Mouse (Mus musculus): ENCODE data around the gene Syt14.

DNA sequence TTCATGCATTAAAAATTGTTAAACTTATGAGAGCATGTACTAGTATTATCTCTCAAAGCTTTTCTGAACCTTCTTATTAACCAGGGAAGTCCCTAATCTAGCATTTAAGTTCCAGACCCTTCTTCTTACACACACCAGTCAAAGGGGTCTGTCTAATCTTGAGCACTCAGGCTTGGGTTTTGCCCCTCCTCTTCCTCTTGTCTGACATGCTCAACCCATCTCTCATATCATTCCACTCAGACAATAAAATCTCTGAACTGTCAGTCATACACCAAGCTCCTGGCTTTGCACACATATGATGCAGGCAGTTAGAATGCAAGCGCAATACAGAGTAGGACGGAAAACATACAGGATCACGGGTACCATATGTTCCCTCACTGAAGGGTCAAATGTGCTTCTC lies 48.4 kb downstream of the Syt14 start:
- no peak for TF ChIP-seq POLR2A (IDR thresholded peaks at IDR 0.05; ENCODE audit: borderline replicate concordance, extremely low read depth, low read depth, low read length)
- TF ChIP-seq CTCF (IDR thresholded peaks at IDR 0.05; ENCODE audit: insufficient read depth, low read length), result no peak
